Mouse (Mus musculus) olfactory bulb, adult 2 months (tissue): Measurements from ENCODE around the gene Ppp2r5c. TPM values are rescaled to one million over a fixed set of nuclear protein-coding genes. Genes with fewer than 3 reads are reported as not detected.

Experiments
- H3K27ac ChIP-seq: fragments of 200-500 bp; 2 replicates; pipeline ENCODE4 v1.5.1; 2012; ENCODE audit warnings: low read depth, low read length; ENCODE audit not compliant: insufficient read depth
- H3K4me1 ChIP-seq: fragments of 200-500 bp; 2 replicates; pipeline ENCODE4 v1.6.1; 2012; ENCODE audit warnings: low read length; ENCODE audit not compliant: control insufficient read depth, insufficient read depth
- H3K4me3 ChIP-seq: fragments of 200-500 bp; 2 replicates; pipeline ENCODE4 v1.5.1; 2012; ENCODE audit warnings: mild to moderate bottlenecking, low read depth, low read length, moderate library complexity; ENCODE audit not compliant: insufficient read depth
- CTCF ChIP-seq: fragments of 200-500 bp; IDR thresholded peaks from 2 replicates; pipeline ENCODE4 v1.5.1; 2012; ENCODE audit warnings: low read depth, mild to moderate bottlenecking, low read length, moderate library complexity; ENCODE audit not compliant: insufficient read depth
- POLR2A ChIP-seq: fragments of 200-500 bp; IDR thresholded peaks from 2 replicates; pipeline ENCODE4 v1.6.1; 2012; ENCODE audit warnings: mild to moderate bottlenecking, low read depth, low read length, moderate library complexity; ENCODE audit not compliant: insufficient read depth
- WGBS: fragments of 180-500 bp; shearing (Covaris S2); methylation state at CpG from one replicate; pipeline ENCODE4 v1.1.7; 2018; 5-methylcytosine and 5-hydroxymethylcytosine counted together
- polyA plus RNA-seq: library from polyadenylated mRNA; stranded (reverse); fragments of >200 nt; gene quantifications from 2 replicates; pipeline ENCODE4 v1.2.4, GENCODE M21; 2012; ENCODE audit warnings: low replicate concordance; ENCODE audit not compliant: missing spikeins, insufficient read depth, insufficient read length

The Ppp2r5c gene
- polyA plus RNA-seq, 1 experiment = not detected

DNA sequence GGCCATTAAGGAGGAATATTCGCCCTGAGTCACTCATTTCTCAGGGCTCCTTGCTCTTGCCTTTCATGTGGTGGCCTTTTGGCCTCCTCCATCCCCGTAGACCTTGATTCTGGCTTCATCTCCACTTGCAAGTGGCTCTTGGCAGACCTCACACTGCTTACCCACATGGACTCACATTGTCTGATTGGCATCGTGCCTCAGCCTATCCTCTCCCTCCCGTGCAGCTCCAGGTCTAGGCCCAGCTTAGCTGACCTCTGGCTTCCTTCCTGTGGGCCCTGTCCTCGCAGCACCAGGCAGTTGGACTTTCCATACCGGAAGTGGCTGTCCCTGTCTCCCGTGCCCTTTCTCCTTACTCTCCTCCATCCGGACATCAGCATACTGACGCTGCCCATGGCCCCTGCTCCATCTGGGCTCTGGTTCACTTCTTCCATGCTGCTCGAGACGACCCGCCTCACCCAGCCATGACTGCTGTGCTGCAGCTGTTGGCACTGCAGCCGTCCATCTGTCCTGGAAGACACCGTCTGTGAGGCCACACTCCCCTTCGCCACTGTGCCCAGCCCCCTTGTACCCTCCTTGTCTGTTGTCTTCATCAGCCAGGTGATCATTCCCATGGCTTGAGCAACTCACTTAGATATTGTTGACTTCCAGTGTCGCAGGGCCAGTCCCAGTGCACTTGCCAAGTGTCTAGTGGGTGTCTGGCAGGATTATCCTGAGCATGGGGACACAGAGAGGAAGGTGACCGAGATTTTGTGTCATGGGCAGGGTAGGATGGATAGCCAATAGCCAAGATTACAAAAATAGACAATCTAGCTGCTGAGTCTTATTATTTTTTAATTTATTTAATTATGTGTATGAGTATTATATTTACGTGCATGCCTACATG, 13.7 kb downstream of the Ppp2r5c start:
- H3K27ac ChIP-seq = no peak overlapping the region
- WGBS = 80% methylated on average over 18 of the region's 18 CpGs
- no peak overlapping the region for H3K4me3 ChIP-seq
- H3K4me1 ChIP-seq = peaks cover 22% of the 10 kb centered on the region
- TF ChIP-seq CTCF (no peak), POLR2A (no peak)

GRCm38 (mm10) chr12:110463711-110464110, 16.8 kb downstream of the Ppp2r5c start:
- TF ChIP-seq CTCF (no peak), POLR2A (no peak)
- H3K4me3 ChIP-seq = no peak overlapping the region
- peaks cover 11% of the 10 kb centered on the region for H3K4me1 ChIP-seq
- whole genome bisulfite sequencing = 85% methylated on average over 8 of the region's 8 CpGs
- H3K27ac ChIP-seq = no peak overlapping the region

DNA sequence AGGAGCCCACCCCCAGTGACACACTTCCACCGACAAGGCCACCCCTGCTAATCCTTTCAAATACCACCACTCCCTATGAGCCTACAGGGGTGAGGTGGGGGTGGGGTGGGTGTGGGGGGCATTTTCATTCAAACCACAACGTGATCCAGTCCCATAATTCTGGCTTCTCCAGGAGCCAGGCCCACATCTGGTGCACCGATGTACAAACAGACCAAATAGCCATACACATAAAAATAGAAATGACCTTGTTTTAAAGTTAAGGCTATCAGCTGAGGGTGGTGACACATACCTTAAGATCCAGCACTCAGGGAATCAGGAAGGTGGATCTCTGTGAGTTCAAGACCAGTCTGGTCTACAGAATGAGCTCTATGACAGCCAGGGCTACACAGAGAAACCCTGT, 24.5 kb downstream of the Ppp2r5c start:
- H3K4me3 ChIP-seq = no peak overlapping the region
- 78% methylated on average over 3 of the region's 3 CpGs for whole genome bisulfite sequencing
- TF ChIP-seq CTCF (no peak), POLR2A (no peak)
- no peak overlapping the region for H3K27ac ChIP-seq
- H3K4me1 ChIP-seq = 0 out of 2 replicates have a peak, but pooled peaks cover 3% of the 10 kb centered on the region

DNA sequence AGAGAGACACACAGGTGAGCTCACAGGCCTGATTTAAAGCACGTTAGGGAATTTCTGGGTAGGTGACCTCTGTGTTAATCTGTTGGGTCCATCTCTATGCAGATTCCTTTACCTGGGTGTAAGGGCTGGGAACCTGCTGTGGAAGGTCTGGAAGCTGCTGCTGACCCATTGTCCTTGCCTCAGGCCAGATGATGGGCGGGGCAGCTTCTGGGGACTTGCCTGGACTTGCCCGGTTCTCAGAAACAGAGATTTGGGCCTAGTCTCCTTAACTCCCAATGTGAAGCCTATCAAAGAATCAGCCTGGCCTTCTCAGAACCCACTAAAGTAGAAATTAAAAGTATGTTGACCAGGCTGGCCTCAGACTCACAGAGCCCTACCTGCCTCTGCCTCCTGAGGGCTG, 25.3 kb downstream of the Ppp2r5c start:
- 81% methylated on average over 3 of the region's 3 CpGs for WGBS
- TF ChIP-seq CTCF (no peak), POLR2A (no peak)
- 0 out of 2 replicates have a peak, but pooled peaks cover 3% of the 10 kb centered on the region for H3K4me1 ChIP-seq
- no peak overlapping the region for H3K4me3 ChIP-seq
- no peak overlapping the region for H3K27ac ChIP-seq

- peaks cover 6% of the 10 kb centered on the region; the same call in 1 of the 2 replicates for H3K4me1 ChIP-seq
- no peak overlapping the region for H3K4me3 ChIP-seq
- TF ChIP-seq CTCF (no peak), POLR2A (no peak)
- no peak overlapping the region for H3K27ac ChIP-seq
- 67% methylated on average over 8 of the region's 8 CpGs for WGBS
Measured at GRCm38 (mm10) chr12:110474497-110474896, 27.6 kb downstream of the Ppp2r5c start.

- TF ChIP-seq POLR2A (no peak), CTCF (no peak)
- WGBS = 91% methylated on average over 9 of the region's 9 CpGs
- Histone ChIP-seq H3K27ac (no peak overlapping the region), H3K4me3 (no peak overlapping the region), H3K4me1 (peaks cover 6% of the 10 kb centered on the region; the same call in 1 of the 2 replicates)
Measured at GRCm38 (mm10) chr12:110476561-110476960, 29.6 kb downstream of the Ppp2r5c start.

GRCm38 (mm10) chr12:110477906-110478305, 31.0 kb downstream of the Ppp2r5c start:
- no peak overlapping the region for H3K27ac ChIP-seq
- WGBS = 87% methylated on average over 8 of the region's 8 CpGs
- no peak for TF ChIP-seq POLR2A
- no peak for TF ChIP-seq CTCF

DNA sequence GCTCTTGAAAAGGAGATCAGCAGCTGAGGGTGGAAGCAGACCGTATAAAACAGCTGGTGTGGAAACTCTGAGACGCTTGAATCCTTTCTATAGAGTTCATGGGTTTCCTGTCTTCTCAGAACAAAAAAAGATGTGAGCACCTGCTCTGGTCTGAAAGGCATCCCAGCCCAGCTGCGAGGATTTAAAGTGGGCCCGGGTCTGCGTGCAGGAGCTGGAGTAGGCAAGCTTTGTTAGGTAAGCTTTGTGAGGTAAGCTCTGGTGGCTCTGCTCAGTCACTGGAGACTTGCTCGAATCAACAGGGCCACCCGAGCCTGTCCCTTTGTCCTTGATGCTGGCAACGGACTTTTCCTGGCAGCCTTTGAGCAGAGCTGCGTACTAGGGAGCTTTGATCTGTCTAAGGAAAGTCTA, 31.7 kb downstream of the Ppp2r5c start:
- WGBS = 54% methylated on average over 9 of the region's 9 CpGs
- Histone ChIP-seq H3K4me3 (no peak overlapping the region), H3K27ac (no peak overlapping the region)

More at GRCm38 (mm10) chr12:110477906-110478305, 31.0 kb downstream of the Ppp2r5c start:
- no peak overlapping the region for H3K4me3 ChIP-seq
- peaks cover 6% of the 10 kb centered on the region; the same call in 1 of the 2 replicates for H3K4me1 ChIP-seq

GRCm38 (mm10) chr12:110479268-110479667, 32.3 kb downstream of the Ppp2r5c start:
- TF ChIP-seq CTCF (no peak), POLR2A (no peak)
- Histone ChIP-seq H3K4me1 (peaks cover 12% of the 10 kb centered on the region), H3K4me3 (no peak overlapping the region), H3K27ac (no peak overlapping the region)
- 79% methylated on average over 12 of the region's 12 CpGs for WGBS

More for the DNA sequence above, 31.7 kb downstream of the Ppp2r5c start:
- peaks cover 6% of the 10 kb centered on the region; the same call in 1 of the 2 replicates for H3K4me1 ChIP-seq
- no peak for TF ChIP-seq POLR2A
- no peak for TF ChIP-seq CTCF
